In genomic region chr7:129648938-129649337, GRCm38 (mm10) we compare ENCODE assay signal across 9 mouse cellular contexts. TPM values are rescaled to one million over a fixed set of nuclear protein-coding genes. Genes with fewer than 3 reads are reported as not detected.
DNase-seq lines count a peak whose midpoint lies in the region; ATAC-seq and TF ChIP-seq lines count a peak whose summit lies in the region.
"Had no signal": no experiment of that assay in that cellular context is flagged by ENCODE, and none has a peak within 500 bp of the region (broad histone marks: within the 10 kb centered on the region; RNA-seq: fewer than 3 reads in every experiment).

No protein-coding gene starts in this region.

- DNase-seq in 3T3-L1 (ENCODE audit: low read depth, low spot score) = peak; percentile 89
- DNase-seq in adrenal gland, adult (ENCODE audit: inconsistent age in 2 of 2, low spot score in 1 of 2) = peak; percentile 86 to 94
- peak; percentile 97 for DNase-seq in embryo, embryonic 10 days (ENCODE audit: low spot score)
- DNase-seq in gastrocnemius, postnatal 25 days = peak; percentile 57
- peak; percentile 93 for DNase-seq in kidney, postnatal 0 days (ENCODE audit: low spot score)
- peak; percentile 78 for DNase-seq in liver, embryonic 11.5 days (ENCODE audit: low spot score)
- DNase-seq in telencephalon, adult 2 months (ENCODE audit: low read depth, low spot score) = peak; percentile 44

- TF ChIP-seq CTCF in kidney, postnatal 0 days (IDR thresholded peaks at IDR 0.05; ENCODE audit: low read depth) = peak; percentile 95

- no peak overlapping the region for H3K27ac ChIP-seq in kidney, postnatal 0 days
- no peak overlapping the region for H3K27ac ChIP-seq in liver, embryonic 11.5 days (ENCODE audit: low read depth, low read length)
- H3K27ac ChIP-seq in neural tube, embryonic 13.5 days (replicated peaks) = no peak overlapping the region

- H3K4me2 ChIP-seq in kidney, postnatal 0 days (ENCODE audit: low read length) = no peak overlapping the region
- no peak overlapping the region for H3K4me2 ChIP-seq in liver, embryonic 11.5 days
- no peak overlapping the region for H3K4me2 ChIP-seq in neural tube, embryonic 13.5 days

- no peaks in the 10 kb centered on the region for H3K36me3 ChIP-seq in kidney, postnatal 0 days (ENCODE audit: insufficient read depth, low read length)
- H3K36me3 ChIP-seq in liver, embryonic 11.5 days (ENCODE audit: control insufficient read depth, insufficient read depth, low read length) = no peaks in the 10 kb centered on the region
- no peaks in the 10 kb centered on the region for H3K36me3 ChIP-seq in neural tube, embryonic 13.5 days

- H3K4me1 ChIP-seq in kidney, postnatal 0 days (replicated peaks; ENCODE audit: insufficient read depth, low read length) = no peaks in the 10 kb centered on the region
- H3K4me1 ChIP-seq in liver, embryonic 11.5 days (replicated peaks; ENCODE audit: control insufficient read depth, insufficient read depth, low read length) = no peaks in the 10 kb centered on the region
- H3K4me1 ChIP-seq in neural tube, embryonic 13.5 days (replicated peaks) = peaks cover 19% of the 10 kb centered on the region

- no peaks in the 10 kb centered on the region for H3K9me3 ChIP-seq in kidney, postnatal 0 days (replicated peaks; ENCODE audit: low read length)
- no peaks in the 10 kb centered on the region for H3K9me3 ChIP-seq in liver, embryonic 11.5 days (ENCODE audit: control insufficient read depth, low read length)
- H3K9me3 ChIP-seq in neural tube, embryonic 13.5 days = no peaks in the 10 kb centered on the region

- ATAC-seq in kidney, postnatal 0 days (replicated peaks; ENCODE audit: low FRiP score, low read depth) = peak; percentile 45
- ATAC-seq in liver, embryonic 11.5 days (replicated peaks; ENCODE audit: low FRiP score) = peak; percentile 50
- ATAC-seq in neural tube, embryonic 13.5 days (ENCODE audit: low read depth) = peak; percentile 25; the same call in 1 of the 2 replicates

- H3K27me3 ChIP-seq in kidney, postnatal 0 days (ENCODE audit: insufficient read depth, low read length) = no peaks in the 10 kb centered on the region
- no peaks in the 10 kb centered on the region for H3K27me3 ChIP-seq in liver, embryonic 11.5 days (replicated peaks; ENCODE audit: control insufficient read depth, insufficient read depth, low read length)
- peaks cover 14% of the 10 kb centered on the region for H3K27me3 ChIP-seq in neural tube, embryonic 13.5 days

- under 1% methylated on average over 6 of the region's 6 CpGs for WGBS in kidney, postnatal 0 days
- WGBS in liver, embryonic 11.5 days = 9% methylated on average over 6 of the region's 6 CpGs
- WGBS in neural tube, embryonic 13.5 days = 9% methylated on average over 6 of the region's 6 CpGs

- no peak overlapping the region for H3K4me3 ChIP-seq in kidney, postnatal 0 days (replicated peaks; ENCODE audit: low read depth, low read length)
- no peak overlapping the region for H3K4me3 ChIP-seq in liver, embryonic 11.5 days (ENCODE audit: low read depth, low read length)
- no peak overlapping the region for H3K4me3 ChIP-seq in neural tube, embryonic 13.5 days
- H3K4me3 ChIP-seq: erythroblast, embryonic 14.5 days had no signal

- H3K9ac ChIP-seq in kidney, postnatal 0 days (ENCODE audit: low read depth, low read length) = no peak overlapping the region
- H3K9ac ChIP-seq in liver, embryonic 11.5 days (ENCODE audit: low read depth, low read length) = no peak overlapping the region
- no peak overlapping the region for H3K9ac ChIP-seq in neural tube, embryonic 13.5 days

RNA-seq across cellular contexts. Expression of gene Wdr11, which starts 57.3 kb away (rescaled TPM):
- 10 to 100 TPM; 12.9 to 15.1 TPM for total RNA-seq in gastrocnemius, postnatal 25 days (2021)
- 32.2 and 33.7 TPM in 2 replicates for polyA plus RNA-seq in kidney, postnatal 0 days (2015; fragmentation: Nextera tagmentation; extraction: Ambion mirVana)
- 30.1 and 30.4 TPM in 2 replicates for polyA plus RNA-seq in liver, embryonic 11.5 days (2014; fragmentation: Nextera tagmentation; extraction: Ambion mirVana)
- polyA plus RNA-seq in neural tube, embryonic 13.5 days (2015; fragmentation: Nextera tagmentation; extraction: Ambion mirVana) = 35.3 and 36.1 TPM in 2 replicates

Comparison
In these comparisons a context has a peak if more than half of its experiments do, and no peak if none do; other contexts are left out.
1. DNase-seq: peak in every context shown above with its lines; median percentile 97 in embryo, embryonic 10 days; 93 in kidney, postnatal 0 days; 90 in adrenal gland, adult; 89 in 3T3-L1; 78 in liver, embryonic 11.5 days; 57 in gastrocnemius, postnatal 25 days; 44 in telencephalon, adult 2 months.